Mouse (Mus musculus) hindbrain, embryonic 11.5 days (tissue): ENCODE measurements around the gene Id1. TPM values are rescaled to one million over a fixed set of nuclear protein-coding genes. Genes with fewer than 3 reads are reported as not detected.

ENCODE experiments used
- ATAC-seq: fragments of 200-750 bp; cut with Nextera tagmentation; 2 replicates; pipeline ENCODE4 v1.8.0; 2017; ENCODE audit warnings: mild to moderate bottlenecking, moderate TSS enrichment, moderate library complexity; ENCODE audit not compliant: low FRiP score
- DNase-seq: peaks from one replicate; pipeline ENCODE4 v3.0.0-alpha.2; 2015; ENCODE audit warnings: low spot score
- H3K27ac ChIP-seq: fragments of 300-500 bp; sonication (generic); 2 replicates; pipeline ENCODE4 v1.5.1; 2014; ENCODE audit warnings: mild to moderate bottlenecking, low read depth, low read length
- H3K27me3 ChIP-seq: fragments of 300-500 bp; sonication (generic); 2 replicates; pipeline ENCODE4 v1.6.1; 2014; ENCODE audit warnings: mild to moderate bottlenecking, low read length, moderate library complexity, mixed read lengths; ENCODE audit not compliant: control insufficient read depth, insufficient read depth
- H3K36me3 ChIP-seq: fragments of 300-500 bp; sonication (generic); 2 replicates; pipeline ENCODE4 v1.6.1; 2014; ENCODE audit warnings: mild to moderate bottlenecking, low read length, moderate library complexity, mixed read lengths; ENCODE audit not compliant: control insufficient read depth, insufficient read depth
- H3K4me1 ChIP-seq: fragments of 300-500 bp; sonication (generic); replicated peaks from 2 replicates; pipeline ENCODE4 v1.6.1; 2014; ENCODE audit warnings: low read length, mixed read lengths; ENCODE audit not compliant: control insufficient read depth, insufficient read depth
- H3K4me2 ChIP-seq: fragments of 300-500 bp; sonication (generic); replicated peaks from 2 replicates; pipeline ENCODE4 v1.6.1; 2014; ENCODE audit warnings: mild to moderate bottlenecking, low read depth, low read length
- H3K4me3 ChIP-seq: fragments of 300-500 bp; sonication (generic); 2 replicates; pipeline ENCODE4 v1.5.1; 2014; ENCODE audit warnings: low read depth, low read length
- H3K9ac ChIP-seq: fragments of 300-500 bp; sonication (generic); 2 replicates; pipeline ENCODE4 v1.6.1; 2014; ENCODE audit warnings: low read depth, low read length
- H3K9me3 ChIP-seq: fragments of 300-500 bp; sonication (generic); 2 replicates; pipeline ENCODE4 v1.6.1; 2016; ENCODE audit warnings: low read length; ENCODE audit not compliant: control insufficient read depth
- WGBS: fragments of 180-500 bp; shearing (Covaris S2); extraction: QIAGEN DNeasy Blood & Tissue Kit; methylation state at CpG from one replicate; pipeline ENCODE4 v1.1.7; 2014; 5-methylcytosine and 5-hydroxymethylcytosine counted together
- polyA plus RNA-seq: library from polyadenylated mRNA; unstranded; fragments of >200 nt; fragmentation: Nextera tagmentation; extraction: Ambion mirVana; gene quantifications from 2 replicates; pipeline ENCODE4 v1.2.1, GENCODE M21; 2014

Id1 gene
- polyA plus RNA-seq, 1 experiment from 2014 or later: 168 TPM

GRCm38 (mm10) chr2:152780466-152780865, 44.4 kb downstream of the Id1 start:
- no peak for ATAC-seq
- H3K36me3 ChIP-seq: no peaks in the 10 kb centered on the region

DNA sequence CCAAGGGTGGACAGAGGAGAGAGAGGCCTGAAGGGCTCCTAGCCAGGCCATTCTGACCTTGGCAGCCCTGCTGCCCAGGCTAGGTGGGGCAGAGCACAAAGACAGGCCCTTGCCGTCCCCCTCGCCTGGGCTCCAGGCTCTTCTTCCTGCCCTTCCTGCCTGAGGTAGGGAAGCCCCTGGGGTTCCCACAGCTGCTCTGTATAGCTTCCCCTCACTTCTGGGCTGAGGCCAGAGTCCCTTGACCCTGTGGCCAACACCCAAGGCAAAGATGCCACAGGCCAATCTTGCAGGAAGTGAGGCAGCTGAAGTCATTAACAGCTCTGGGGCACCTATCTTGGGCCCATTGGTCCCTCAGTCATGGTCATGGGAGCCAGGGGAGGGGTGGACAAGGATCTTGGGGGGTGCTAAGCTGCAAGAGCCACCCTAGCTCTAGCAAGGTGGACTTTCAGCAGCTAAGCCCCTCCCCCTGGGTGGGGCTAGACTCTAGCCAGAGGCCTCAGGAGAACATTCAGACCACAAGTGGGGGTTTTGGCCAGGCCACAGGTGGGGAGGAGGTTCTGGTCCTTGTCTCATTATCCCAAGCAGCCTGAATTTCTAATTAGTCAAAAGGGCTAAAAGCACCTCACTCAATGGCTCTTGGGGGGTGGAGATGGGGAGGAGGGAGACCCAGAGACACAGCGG, 45.1 kb downstream of the Id1 start:
- ATAC-seq (no peak), DNase-seq (no peak)
- H3K36me3 ChIP-seq: no peaks in the 10 kb centered on the region
- no peaks in the 10 kb centered on the region for H3K9me3 ChIP-seq
- H3K4me1 ChIP-seq: no peaks in the 10 kb centered on the region
- H3K27me3 ChIP-seq: no peaks in the 10 kb centered on the region
- no peak overlapping the region for H3K4me2 ChIP-seq
- no peak overlapping the region for H3K4me3 ChIP-seq
- no peak overlapping the region for H3K27ac ChIP-seq
- 94% methylated on average over 3 of the region's 3 CpGs for WGBS
- H3K9ac ChIP-seq: no peak overlapping the region

More at GRCm38 (mm10) chr2:152780466-152780865, 44.4 kb downstream of the Id1 start:
- H3K9ac ChIP-seq: no peak overlapping the region
- H3K9me3 ChIP-seq: no peaks in the 10 kb centered on the region
- H3K4me1 ChIP-seq: no peaks in the 10 kb centered on the region
- H3K4me3 ChIP-seq: no peak overlapping the region
- H3K4me2 ChIP-seq: no peak overlapping the region
- DNase-seq: no peak
- no peaks in the 10 kb centered on the region for H3K27me3 ChIP-seq
- no peak overlapping the region for H3K27ac ChIP-seq
- WGBS: 100% methylated on average over 2 of the region's 2 CpGs

DNA sequence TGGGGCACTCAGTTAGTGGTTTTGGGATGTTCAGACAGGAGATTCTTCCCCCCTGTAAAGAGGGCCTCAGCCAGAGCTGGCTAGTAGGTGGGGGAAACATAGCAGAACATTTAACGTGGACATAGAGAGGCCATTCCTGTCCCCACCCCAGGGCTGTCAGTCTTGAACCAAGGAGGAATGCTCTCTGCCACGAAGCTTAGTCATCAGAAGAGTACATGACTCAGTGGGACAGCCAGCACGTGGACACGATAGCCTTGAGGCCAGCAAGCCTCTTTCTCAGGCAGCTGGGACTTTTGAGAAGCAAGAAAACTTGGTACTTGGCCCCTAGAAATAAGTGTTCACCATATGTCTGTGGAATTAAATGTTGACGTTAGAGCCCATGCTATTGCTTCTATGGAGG, 46.6 kb downstream of the Id1 start:
- DNase-seq (no peak), ATAC-seq (no peak)
- no peaks in the 10 kb centered on the region for H3K36me3 ChIP-seq
- 82% methylated on average over 5 of the region's 5 CpGs for WGBS
- no peak overlapping the region for H3K9ac ChIP-seq
- H3K4me1 ChIP-seq: no peaks in the 10 kb centered on the region
- no peaks in the 10 kb centered on the region for H3K9me3 ChIP-seq
- H3K4me3 ChIP-seq: no peak overlapping the region
- no peak overlapping the region for H3K4me2 ChIP-seq
- H3K27ac ChIP-seq: no peak overlapping the region
- H3K27me3 ChIP-seq: no peaks in the 10 kb centered on the region

GRCm38 (mm10) chr2:152783241-152783640, 47.2 kb downstream of the Id1 start:
- Histone ChIP-seq H3K27me3 (no peaks in the 10 kb centered on the region), H3K4me1 (no peaks in the 10 kb centered on the region), H3K36me3 (no peaks in the 10 kb centered on the region), H3K4me3 (no peak overlapping the region), H3K27ac (no peak overlapping the region), H3K4me2 (no peak overlapping the region), H3K9ac (no peak overlapping the region), H3K9me3 (no peaks in the 10 kb centered on the region)
- DNase-seq (no peak), ATAC-seq (no peak)
- 95% methylated on average over 5 of the region's 5 CpGs for WGBS

DNA sequence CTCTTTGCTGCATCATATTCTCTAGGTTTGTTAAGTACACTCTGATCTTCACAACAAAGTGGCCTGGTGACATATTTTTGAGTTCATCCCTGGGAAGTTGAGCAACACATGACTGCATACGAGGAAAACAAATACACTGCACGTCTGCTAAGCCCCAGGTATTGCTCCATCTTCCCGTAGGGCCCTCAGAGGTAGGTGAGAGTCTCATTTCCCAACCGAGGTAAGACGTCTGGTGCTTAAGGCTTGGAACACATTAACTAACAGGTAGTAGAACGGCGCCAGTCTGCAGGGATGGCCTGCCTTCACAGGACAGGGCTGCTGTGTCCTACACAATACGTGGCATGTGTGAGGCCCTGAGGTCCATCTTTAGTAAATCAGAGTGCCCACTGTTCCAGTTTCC, 48.6 kb downstream of the Id1 start:
- no peak overlapping the region for H3K9ac ChIP-seq
- H3K9me3 ChIP-seq: no peaks in the 10 kb centered on the region
- no peak overlapping the region for H3K4me3 ChIP-seq
- H3K27me3 ChIP-seq: no peaks in the 10 kb centered on the region
- DNase-seq (no peak), ATAC-seq (no peak)
- 96% methylated on average over 8 of the region's 8 CpGs for WGBS
- no peak overlapping the region for H3K4me2 ChIP-seq
- no peaks in the 10 kb centered on the region for H3K4me1 ChIP-seq
- no peaks in the 10 kb centered on the region for H3K36me3 ChIP-seq
- H3K27ac ChIP-seq: no peak overlapping the region

DNA sequence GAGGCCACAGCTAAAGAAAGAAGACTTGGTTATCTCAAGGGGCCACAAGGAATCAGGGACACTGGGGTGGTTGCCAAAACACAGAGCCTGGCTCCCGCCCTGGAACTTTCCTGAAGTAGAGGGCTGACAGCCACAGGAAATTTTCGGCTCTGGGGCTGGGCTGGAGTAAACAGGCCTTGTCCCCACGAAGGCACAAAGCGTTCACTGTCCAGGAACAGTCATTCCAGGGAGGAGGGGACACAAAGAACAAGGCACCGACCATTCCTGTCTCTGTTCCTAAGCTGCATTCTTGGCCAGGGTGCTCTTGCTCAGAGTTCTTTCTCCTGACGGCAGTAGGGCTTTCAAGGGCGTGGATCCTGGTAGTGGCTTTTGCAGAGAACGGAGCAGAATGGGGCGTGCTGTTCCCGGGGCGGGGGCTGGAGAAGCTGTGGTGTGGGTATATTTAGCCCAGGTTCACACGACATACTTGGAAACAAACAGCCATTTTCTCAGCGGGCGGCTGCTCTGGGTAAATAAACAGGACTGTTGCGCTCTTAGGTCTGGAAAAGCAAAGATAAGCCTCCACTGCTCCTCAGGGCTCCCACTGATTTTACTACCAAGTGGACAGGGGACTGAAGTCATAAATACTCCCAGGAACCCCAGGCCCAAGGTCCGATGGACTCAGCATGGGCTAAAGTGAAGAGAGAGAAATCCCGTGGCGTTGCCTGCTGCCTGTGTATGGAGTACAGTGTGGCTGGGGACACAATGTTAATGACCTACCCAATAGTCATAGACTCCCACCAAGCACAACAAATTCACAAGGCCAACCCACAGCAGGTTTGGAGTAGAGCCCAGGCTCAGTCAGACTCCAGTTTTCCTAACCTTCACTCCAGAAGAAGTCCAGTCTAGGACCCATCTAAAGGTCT, 49.6 kb downstream of the Id1 start:
- 0 out of 2 replicates have a peak overlapping the region, but pooled peaks have one; percentile 17 for H3K27ac ChIP-seq
- ATAC-seq (no peak), DNase-seq (no peak)
- H3K9me3 ChIP-seq: no peaks in the 10 kb centered on the region
- no peak overlapping the region for H3K4me3 ChIP-seq
- no peaks in the 10 kb centered on the region for H3K36me3 ChIP-seq
- no peak overlapping the region for H3K9ac ChIP-seq
- no peak overlapping the region for H3K4me2 ChIP-seq
- H3K27me3 ChIP-seq: no peaks in the 10 kb centered on the region
- 63% methylated on average over 18 of the region's 18 CpGs for WGBS
- no peaks in the 10 kb centered on the region for H3K4me1 ChIP-seq

Other genes starting within 250 kb of the Id1 start
- gene Defb22, start 246.1 kb upstream of the Id1 start, polyA plus RNA-seq: not detected in 2 replicates
- gene Defb26, start 224.6 kb upstream of the Id1 start, polyA plus RNA-seq: not detected in 2 replicates
- gene Defb28, start 218.0 kb upstream of the Id1 start, polyA plus RNA-seq: not detected in 2 replicates
- not detected in 2 replicates for gene Defb29, start 196.2 kb upstream of the Id1 start, polyA plus RNA-seq
- not detected in 2 replicates for gene Gm17416, start 166.9 kb upstream of the Id1 start, polyA plus RNA-seq
- gene Defb21, start 163.5 kb upstream of the Id1 start, polyA plus RNA-seq: not detected in 2 replicates
- not detected in 2 replicates for gene Defb19, start 155.9 kb upstream of the Id1 start, polyA plus RNA-seq
- not detected in 2 replicates for gene Defb45, start 136.9 kb upstream of the Id1 start, polyA plus RNA-seq
- not detected in 2 replicates for gene Defb36, start 131.9 kb upstream of the Id1 start, polyA plus RNA-seq
- gene Defb25, start 113.2 kb upstream of the Id1 start, polyA plus RNA-seq: not detected in 2 replicates
- gene Rem1, start 109.3 kb upstream of the Id1 start, polyA plus RNA-seq: 0.29 and 0.62 TPM in 2 replicates
- 124 and 138 TPM in 2 replicates for gene H13, start 66.8 kb upstream of the Id1 start, polyA plus RNA-seq
- gene Mcts2, start 49.2 kb upstream of the Id1 start, polyA plus RNA-seq: 43.9 and 48.5 TPM in 2 replicates
- 4.1 and 4.4 TPM in 2 replicates for gene Cox4i2, start 17.9 kb downstream of the Id1 start, polyA plus RNA-seq
- gene Bcl2l1, start 95.5 kb downstream of the Id1 start, polyA plus RNA-seq: 129 and 134 TPM in 2 replicates
- 139 and 140 TPM in 2 replicates for gene Tpx2, start 111.7 kb downstream of the Id1 start, polyA plus RNA-seq
- gene Mylk2, start 175.1 kb downstream of the Id1 start, polyA plus RNA-seq: not detected in 2 replicates
- 1.7 and 1.9 TPM in 2 replicates for gene Foxs1, start 197.0 kb downstream of the Id1 start, polyA plus RNA-seq
- 1.4 and 2.3 TPM in 2 replicates for gene Dusp15, start 215.4 kb downstream of the Id1 start, polyA plus RNA-seq
- 1.4 and 1.7 TPM in 2 replicates for gene Ttll9, start 226.2 kb downstream of the Id1 start, polyA plus RNA-seq